Mouse (Mus musculus) cerebellum, adult 11 months (tissue): ENCODE measurements around the gene Vps13d.

Source experiments
- DNase-seq: peaks from one replicate; pipeline ENCODE4 v3.0.0; 2022

The Vps13d gene

GRCm38 (mm10) chr4:145194559-145195162 is at the start of gene Vps13d:
Gene Vps13d, minus strand, starts transcription at chr4:145195005.
- DNase-seq = peak; percentile 86

GRCm38 (mm10) chr4:145242719-145243350 is 48.0 kb upstream of the Vps13d start:
- DNase-seq = no peak

GRCm38 (mm10) chr4:145240723-145241231 is 46.0 kb upstream of the Vps13d start:
- no peak for DNase-seq

GRCm38 (mm10) chr4:145239049-145239830 is 44.4 kb upstream of the Vps13d start:
- no peak for DNase-seq

- DNase-seq = no peak
Measured at GRCm38 (mm10) chr4:145236027-145236426, 41.2 kb upstream of the Vps13d start.

- DNase-seq = no peak
Measured at GRCm38 (mm10) chr4:145233487-145234228, 38.9 kb upstream of the Vps13d start.

GRCm38 (mm10) chr4:145231732-145232131 is 36.9 kb upstream of the Vps13d start:
- no peak for DNase-seq

GRCm38 (mm10) chr4:145230647-145231046 is 35.8 kb upstream of the Vps13d start:
- no peak for DNase-seq

GRCm38 (mm10) chr4:145229524-145230163 is 34.8 kb upstream of the Vps13d start:
- no peak for DNase-seq

GRCm38 (mm10) chr4:145229051-145229450 is 34.2 kb upstream of the Vps13d start:
- no peak for DNase-seq

GRCm38 (mm10) chr4:145224613-145225012 is 29.8 kb upstream of the Vps13d start:
- no peak for DNase-seq

GRCm38 (mm10) chr4:145222064-145222463 is 27.3 kb upstream of the Vps13d start:
- no peak for DNase-seq

- no peak for DNase-seq
Measured at GRCm38 (mm10) chr4:145221379-145221778, 26.6 kb upstream of the Vps13d start.

GRCm38 (mm10) chr4:145220001-145220400 is 25.2 kb upstream of the Vps13d start:
- no peak for DNase-seq

GRCm38 (mm10) chr4:145219240-145219985 is 24.6 kb upstream of the Vps13d start:
- peak; percentile 3 for DNase-seq

- no peak for DNase-seq
Measured at GRCm38 (mm10) chr4:145217837-145218236, 23.0 kb upstream of the Vps13d start.

GRCm38 (mm10) chr4:145217046-145217445 is 22.2 kb upstream of the Vps13d start:
- no peak for DNase-seq

GRCm38 (mm10) chr4:145215396-145215795 is 20.6 kb upstream of the Vps13d start:
- DNase-seq = no peak

- no peak for DNase-seq
Measured at GRCm38 (mm10) chr4:145214786-145215174, 20.0 kb upstream of the Vps13d start.

GRCm38 (mm10) chr4:145213999-145214785 is 19.4 kb upstream of the Vps13d start:
- peak; percentile 57 for DNase-seq

- DNase-seq = no peak
Measured at GRCm38 (mm10) chr4:145211076-145211475, 16.3 kb upstream of the Vps13d start.
